Mouse (Mus musculus) spleen, postnatal 14 days (tissue): ENCODE results near the gene Atp4a.
A peak's percentile ranks its signal among the peaks of the same experiment; 100 is the strongest.
"Not testable (repeated sequence)": the region's sequence is repeated elsewhere in the genome, so short reads cannot be mapped to it uniquely, and the experiment has no call there.

ENCODE experiments used
- DNase-seq, 2 experiments: peaks; one replicate each; pipeline ENCODE4 v3.0.0; 2021 to 2022; ENCODE audit warnings: low spot score in 2 of 2

The Atp4a gene

GRCm38 (mm10) chr7:30730064-30730722 lies 18.2 kb downstream of the Atp4a start:
- not testable (repeated sequence) for DNase-seq

GRCm38 (mm10) chr7:30736211-30736610 lies 24.2 kb downstream of the Atp4a start:
- no peak for DNase-seq

- peak in 1 of 2 experiments; percentile 17 for DNase-seq
Measured at GRCm38 (mm10) chr7:30742570-30742969, 30.6 kb downstream of the Atp4a start.

GRCm38 (mm10) chr7:30743617-30744016 lies 31.6 kb downstream of the Atp4a start, which contains the start of gene Gapdhs:
TSS of gene Gapdhs (minus strand) at chr7:30743681.
- DNase-seq = not testable (repeated sequence)

- DNase-seq = no peak
Measured at GRCm38 (mm10) chr7:30744022-30744598, 32.1 kb downstream of the Atp4a start.

- DNase-seq = no peak
Measured at GRCm38 (mm10) chr7:30747525-30748204, 35.7 kb downstream of the Atp4a start.

GRCm38 (mm10) chr7:30749824-30750606 lies 38.0 kb downstream of the Atp4a start:
- DNase-seq = no peak

GRCm38 (mm10) chr7:30751086-30751669 lies 39.2 kb downstream of the Atp4a start, which contains the start of gene Sbsn:
TSS of gene Sbsn (plus strand) at chr7:30751471.
- DNase-seq = no peak

- no peak for DNase-seq
Measured at GRCm38 (mm10) chr7:30757001-30757400, 45.0 kb downstream of the Atp4a start.

GRCm38 (mm10) chr7:30758853-30759252 lies 46.8 kb downstream of the Atp4a start:
- DNase-seq = peak in 1 of 2 experiments; percentile 24

GRCm38 (mm10) chr7:30761769-30762352 lies 49.9 kb downstream of the Atp4a start:
- DNase-seq = no peak

GRCm38 (mm10) chr7:30763456-30763855 lies 51.4 kb downstream of the Atp4a start, which contains the start of gene Dmkn:
TSS of gene Dmkn (plus strand) at chr7:30763756.
- DNase-seq = no peak

- no peak for DNase-seq
Measured at GRCm38 (mm10) chr7:30765173-30765572, 53.2 kb downstream of the Atp4a start.

- no peak for DNase-seq
Measured at GRCm38 (mm10) chr7:30766408-30766807, 54.4 kb downstream of the Atp4a start.

- DNase-seq = no peak
Measured at GRCm38 (mm10) chr7:30769236-30769635, 57.2 kb downstream of the Atp4a start.
